Mouse (Mus musculus) fat pad, adult 2 months (tissue): ENCODE results near the gene Galnt7.
"Not testable (repeated sequence)": the region's sequence is repeated elsewhere in the genome, so short reads cannot be mapped to it uniquely, and the experiment has no call there.

ENCODE experiments used
- DNase-seq: peaks from one replicate; pipeline ENCODE4 v3.0.0-alpha.2; 2011; ENCODE audit warnings: low read depth, low spot score; ENCODE audit errors: extremely low read depth

The Galnt7 gene

GRCm38 (mm10) chr8:57540951-57541350, 111.9 kb downstream of the Galnt7 start:
- no peak for DNase-seq

GRCm38 (mm10) chr8:57540110-57540838, 112.6 kb downstream of the Galnt7 start:
- DNase-seq = no peak

- DNase-seq = no peak
Measured at GRCm38 (mm10) chr8:57538601-57539000, 114.2 kb downstream of the Galnt7 start.

GRCm38 (mm10) chr8:57536167-57536566, 116.7 kb downstream of the Galnt7 start:
- DNase-seq = no peak

- no peak for DNase-seq
Measured at GRCm38 (mm10) chr8:57534495-57534894, 118.3 kb downstream of the Galnt7 start.

- DNase-seq = no peak
Measured at GRCm38 (mm10) chr8:57533106-57533505, 119.7 kb downstream of the Galnt7 start.

- DNase-seq = no peak
Measured at GRCm38 (mm10) chr8:57532223-57532622, 120.6 kb downstream of the Galnt7 start.

- no peak for DNase-seq
Measured at GRCm38 (mm10) chr8:57530666-57531349, 122.0 kb downstream of the Galnt7 start.

GRCm38 (mm10) chr8:57530238-57530637, 122.6 kb downstream of the Galnt7 start:
- DNase-seq = no peak

- DNase-seq = no peak
Measured at GRCm38 (mm10) chr8:57528036-57528435, 124.8 kb downstream of the Galnt7 start.

- DNase-seq = no peak
Measured at GRCm38 (mm10) chr8:57520186-57520786, 132.5 kb downstream of the Galnt7 start.

- no peak for DNase-seq
Measured at GRCm38 (mm10) chr8:57517723-57518122, 135.1 kb downstream of the Galnt7 start.

GRCm38 (mm10) chr8:57516685-57517084, 136.1 kb downstream of the Galnt7 start:
- DNase-seq = not testable (repeated sequence)

GRCm38 (mm10) chr8:57513178-57513661, 139.6 kb downstream of the Galnt7 start:
- not testable (repeated sequence) for DNase-seq

GRCm38 (mm10) chr8:57512141-57513056, 140.4 kb downstream of the Galnt7 start:
- no peak for DNase-seq

- peak; percentile 93 for DNase-seq
Measured at GRCm38 (mm10) chr8:57511316-57512118, 141.3 kb downstream of the Galnt7 start, which contains the start of gene Hmgb2. Gene Hmgb2, plus strand, starts transcription at chr8:57511907.

- no peak for DNase-seq
Measured at GRCm38 (mm10) chr8:57510791-57511315, 142.0 kb downstream of the Galnt7 start.

GRCm38 (mm10) chr8:57508657-57509056, 144.2 kb downstream of the Galnt7 start:
- no peak for DNase-seq

GRCm38 (mm10) chr8:57507556-57508063, 145.2 kb downstream of the Galnt7 start:
- DNase-seq = no peak
